Mouse (Mus musculus) forebrain, embryonic 11.5 days (tissue): ENCODE results near the gene Rplp0. TPM values are rescaled to one million over a fixed set of nuclear protein-coding genes. Genes with fewer than 3 reads are reported as not detected.

ENCODE experiments used
- ATAC-seq: fragments of 200-750 bp; cut with Nextera tagmentation; replicated peaks from 2 replicates; pipeline ENCODE4 v1.8.0; 2017; ENCODE audit warnings: moderate TSS enrichment; ENCODE audit not compliant: low FRiP score
- DNase-seq: peaks from one replicate; pipeline ENCODE4 v3.0.0-alpha.2; 2017; ENCODE audit warnings: low spot score
- H3K27ac ChIP-seq: fragments of 300-500 bp; sonication (generic); 2 replicates; pipeline ENCODE4 v1.5.1; 2014; ENCODE audit warnings: low read depth, low read length
- H3K27me3 ChIP-seq: fragments of 300-500 bp; sonication (generic); 2 replicates; pipeline ENCODE4 v1.6.1; 2014; ENCODE audit warnings: mild to moderate bottlenecking, low read length, mixed read lengths; ENCODE audit not compliant: control insufficient read depth, insufficient read depth
- H3K36me3 ChIP-seq: fragments of 300-500 bp; sonication (generic); 2 replicates; pipeline ENCODE4 v1.6.1; 2014; ENCODE audit warnings: mild to moderate bottlenecking, low read length, moderate library complexity, mixed read lengths; ENCODE audit not compliant: control insufficient read depth, insufficient read depth
- H3K4me1 ChIP-seq: fragments of 300-500 bp; sonication (generic); replicated peaks from 2 replicates; pipeline ENCODE4 v1.6.1; 2014; ENCODE audit warnings: low read length, mixed read lengths; ENCODE audit not compliant: control insufficient read depth, insufficient read depth
- H3K4me2 ChIP-seq: fragments of 300-500 bp; sonication (generic); 2 replicates; pipeline ENCODE4 v1.6.1; 2014; ENCODE audit warnings: low read depth, mild to moderate bottlenecking, low read length, moderate library complexity, mixed read lengths; ENCODE audit not compliant: severe bottlenecking
- H3K4me3 ChIP-seq: fragments of 300-500 bp; sonication (generic); 2 replicates; pipeline ENCODE4 v1.5.1; 2014; ENCODE audit warnings: low read depth, low read length
- H3K9ac ChIP-seq: fragments of 300-500 bp; sonication (generic); 2 replicates; pipeline ENCODE4 v1.6.1; 2014; ENCODE audit warnings: low read length
- H3K9me3 ChIP-seq: fragments of 300-500 bp; sonication (generic); 2 replicates; pipeline ENCODE4 v1.6.1; 2016; ENCODE audit warnings: low read length, mixed read lengths; ENCODE audit not compliant: control insufficient read depth
- WGBS: fragments of 180-500 bp; shearing (Covaris S2); extraction: QIAGEN DNeasy Blood & Tissue Kit; methylation state at CpG from one replicate; pipeline ENCODE4 v1.1.7; 2014; 5-methylcytosine and 5-hydroxymethylcytosine counted together
- polyA plus RNA-seq: library from polyadenylated mRNA; unstranded; fragments of >200 nt; fragmentation: Nextera tagmentation; extraction: Ambion mirVana; gene quantifications from 2 replicates; pipeline ENCODE4 v1.2.1, GENCODE M21; 2014

Gene Rplp0
- polyA plus RNA-seq, result 1,156 and 1,197 TPM in 2 replicates

DNA sequence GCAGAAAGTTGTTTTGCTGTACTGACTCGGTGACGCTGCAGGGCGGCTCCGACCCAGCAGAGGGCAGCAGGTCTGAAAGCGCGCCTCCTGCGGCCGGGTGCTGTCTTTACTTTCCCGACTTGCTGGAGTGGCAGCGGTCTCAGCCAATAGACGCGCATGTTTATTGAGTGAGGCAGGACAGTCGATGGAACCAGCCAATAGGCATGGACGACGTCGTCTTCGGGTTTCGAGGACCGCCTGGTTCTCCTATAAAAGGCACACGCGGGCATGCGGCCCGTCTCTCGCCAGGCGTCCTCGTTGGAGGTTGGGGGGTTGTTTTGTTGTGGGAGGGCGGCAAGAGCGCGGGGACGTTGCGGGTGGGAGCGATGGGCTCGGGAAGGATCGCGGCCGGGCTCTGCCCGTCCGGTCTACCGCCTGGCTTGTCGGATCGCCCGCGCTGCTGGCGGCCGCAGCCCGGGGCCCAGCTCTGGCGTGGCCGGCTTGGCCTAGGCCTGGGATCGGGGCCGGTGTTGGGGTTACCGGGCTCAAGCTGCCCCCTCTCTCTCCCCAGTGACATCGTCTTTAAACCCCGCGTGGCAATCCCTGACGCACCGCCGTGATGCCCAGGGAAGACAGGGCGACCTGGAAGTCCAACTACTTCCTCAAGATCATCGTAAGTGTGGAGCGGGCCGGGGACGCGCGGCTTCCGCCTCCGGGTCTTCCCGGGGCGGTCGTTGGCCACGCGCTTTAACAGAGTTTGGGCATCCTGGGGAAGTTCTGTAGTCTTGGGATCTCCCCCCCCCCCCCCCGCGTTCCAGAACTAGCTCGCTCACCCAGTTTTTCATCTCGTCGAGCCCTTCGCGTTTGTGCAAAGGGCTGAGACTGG lies at the start of gene Rplp0:
Gene Rplp0, plus strand, starts transcription at position 231 of the 865 bp plus-strand sequence.
- peak within 1 kb of the TSS; percentile 66 for H3K4me2 ChIP-seq
- peaks cover 9% of the 10 kb centered on the region for H3K4me1 ChIP-seq
- DNase-seq (peak; percentile 99), ATAC-seq (peak; percentile 99)
- H3K4me3 ChIP-seq, result peak within 1 kb of the TSS; percentile 90
- H3K27me3 ChIP-seq, result no peaks in the 10 kb centered on the region
- peak within 1 kb of the TSS; percentile 63 for H3K27ac ChIP-seq
- H3K36me3 ChIP-seq, result peaks cover 12% of the 10 kb centered on the region
- peak within 1 kb of the TSS; percentile 97 for H3K9ac ChIP-seq
- WGBS, result under 1% methylated on average over 77 of the region's 78 CpGs
- no peaks in the 10 kb centered on the region for H3K9me3 ChIP-seq

GRCm38 (mm10) chr5:115509790-115510689 lies 49.2 kb upstream of the Rplp0 start:
- no peak overlapping the region for H3K4me3 ChIP-seq
- H3K9ac ChIP-seq, result no peak overlapping the region
- peaks cover 24% of the 10 kb centered on the region for H3K4me1 ChIP-seq
- WGBS, result 57% methylated on average over 15 of the region's 15 CpGs
- no peaks in the 10 kb centered on the region for H3K27me3 ChIP-seq
- no peaks in the 10 kb centered on the region for H3K9me3 ChIP-seq
- no peak overlapping the region for H3K4me2 ChIP-seq
- H3K36me3 ChIP-seq, result no peaks in the 10 kb centered on the region
- DNase-seq, result no peak
- no peak overlapping the region for H3K27ac ChIP-seq
- no peak for ATAC-seq

- DNase-seq, result no peak
- Histone ChIP-seq H3K9me3 (no peaks in the 10 kb centered on the region), H3K9ac (no peak overlapping the region), H3K27me3 (no peaks in the 10 kb centered on the region), H3K36me3 (no peaks in the 10 kb centered on the region), H3K4me1 (peaks cover 20% of the 10 kb centered on the region), H3K4me3 (no peak overlapping the region), H3K4me2 (no peak overlapping the region), H3K27ac (no peak overlapping the region)
- WGBS, result 93% methylated on average over 7 of the region's 7 CpGs
- no peak for ATAC-seq
Observed at GRCm38 (mm10) chr5:115512375-115512774, 46.9 kb upstream of the Rplp0 start.

GRCm38 (mm10) chr5:115513246-115513645 lies 46.0 kb upstream of the Rplp0 start:
- no peak overlapping the region for H3K27ac ChIP-seq
- H3K4me1 ChIP-seq, result peaks cover 13% of the 10 kb centered on the region
- H3K36me3 ChIP-seq, result no peaks in the 10 kb centered on the region
- H3K9me3 ChIP-seq, result no peaks in the 10 kb centered on the region
- no peaks in the 10 kb centered on the region for H3K27me3 ChIP-seq
- H3K4me3 ChIP-seq, result no peak overlapping the region
- WGBS, result 96% methylated on average over 14 of the region's 14 CpGs
- no peak overlapping the region for H3K9ac ChIP-seq
- no peak for ATAC-seq
- no peak overlapping the region for H3K4me2 ChIP-seq
- DNase-seq, result no peak

- Histone ChIP-seq H3K27me3 (no peaks in the 10 kb centered on the region), H3K4me2 (no peak overlapping the region), H3K4me3 (no peak overlapping the region), H3K9me3 (no peaks in the 10 kb centered on the region), H3K36me3 (no peaks in the 10 kb centered on the region), H3K9ac (no peak overlapping the region), H3K4me1 (peaks cover 8% of the 10 kb centered on the region), H3K27ac (no peak overlapping the region)
- WGBS, result 96% methylated on average over 16 of the region's 16 CpGs
- DNase-seq, result no peak
- ATAC-seq, result no peak
Observed at GRCm38 (mm10) chr5:115513721-115514120, 45.5 kb upstream of the Rplp0 start.

- H3K4me2 ChIP-seq, result no peak overlapping the region
- DNase-seq, result no peak
- 82% methylated on average over 6 of the region's 6 CpGs for whole genome bisulfite sequencing
- H3K36me3 ChIP-seq, result no peaks in the 10 kb centered on the region
- H3K27ac ChIP-seq, result no peak overlapping the region
- no peak overlapping the region for H3K9ac ChIP-seq
- H3K4me1 ChIP-seq, result peaks cover 5% of the 10 kb centered on the region; the same call in 1 of the 2 replicates
- H3K4me3 ChIP-seq, result no peak overlapping the region
- ATAC-seq, result no peak
- H3K9me3 ChIP-seq, result no peaks in the 10 kb centered on the region
- no peaks in the 10 kb centered on the region for H3K27me3 ChIP-seq
Observed at GRCm38 (mm10) chr5:115514346-115514745, 44.9 kb upstream of the Rplp0 start.

- WGBS, result 55% methylated on average over 20 of the region's 20 CpGs
- no peak for ATAC-seq
- H3K9me3 ChIP-seq, result no peaks in the 10 kb centered on the region
- H3K4me1 ChIP-seq, result no peaks in the 10 kb centered on the region; the same call in 1 of the 2 replicates
- no peaks in the 10 kb centered on the region for H3K27me3 ChIP-seq
- H3K36me3 ChIP-seq, result no peaks in the 10 kb centered on the region
- no peak overlapping the region for H3K9ac ChIP-seq
- H3K4me2 ChIP-seq, result no peak overlapping the region
- H3K27ac ChIP-seq, result no peak overlapping the region
- no peak for DNase-seq
- no peak overlapping the region for H3K4me3 ChIP-seq
Observed at GRCm38 (mm10) chr5:115514896-115515587, 44.2 kb upstream of the Rplp0 start.
